Mouse (Mus musculus): ENCODE results near the gene Zfp445.
"Not testable (repeated sequence)": the region's sequence is repeated elsewhere in the genome, so short reads cannot be mapped to it uniquely, and the experiment has no call there.

Zfp445 gene

DNA sequence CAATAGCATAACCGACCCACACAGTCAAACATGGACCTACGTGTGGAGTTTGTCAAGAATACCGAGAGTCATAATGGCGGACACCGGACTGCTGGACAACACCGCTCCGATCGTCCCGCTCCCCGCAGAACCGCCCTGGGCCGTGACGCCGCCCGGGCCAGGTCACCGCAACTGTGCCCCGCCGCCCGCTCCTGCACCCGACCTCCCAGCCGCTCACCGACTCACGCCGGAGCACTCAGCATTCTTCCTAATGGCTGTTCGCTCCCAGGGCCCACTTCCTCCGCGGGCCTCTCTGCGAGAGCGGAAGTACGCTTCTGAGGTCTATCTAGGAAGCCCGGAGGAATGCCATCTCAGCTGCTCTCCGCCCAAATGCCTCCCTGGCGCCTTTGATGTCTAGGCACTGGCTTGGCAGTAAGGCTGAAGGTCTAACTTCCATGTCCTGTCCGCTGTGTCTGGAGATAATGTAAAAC, at the start of gene Zfp445:
Gene Zfp445 (minus strand): TSS at position 310 of the 470 bp plus-strand sequence.
- peak; percentile 78 for DNase-seq (ENCODE audit: low spot score)

DNA sequence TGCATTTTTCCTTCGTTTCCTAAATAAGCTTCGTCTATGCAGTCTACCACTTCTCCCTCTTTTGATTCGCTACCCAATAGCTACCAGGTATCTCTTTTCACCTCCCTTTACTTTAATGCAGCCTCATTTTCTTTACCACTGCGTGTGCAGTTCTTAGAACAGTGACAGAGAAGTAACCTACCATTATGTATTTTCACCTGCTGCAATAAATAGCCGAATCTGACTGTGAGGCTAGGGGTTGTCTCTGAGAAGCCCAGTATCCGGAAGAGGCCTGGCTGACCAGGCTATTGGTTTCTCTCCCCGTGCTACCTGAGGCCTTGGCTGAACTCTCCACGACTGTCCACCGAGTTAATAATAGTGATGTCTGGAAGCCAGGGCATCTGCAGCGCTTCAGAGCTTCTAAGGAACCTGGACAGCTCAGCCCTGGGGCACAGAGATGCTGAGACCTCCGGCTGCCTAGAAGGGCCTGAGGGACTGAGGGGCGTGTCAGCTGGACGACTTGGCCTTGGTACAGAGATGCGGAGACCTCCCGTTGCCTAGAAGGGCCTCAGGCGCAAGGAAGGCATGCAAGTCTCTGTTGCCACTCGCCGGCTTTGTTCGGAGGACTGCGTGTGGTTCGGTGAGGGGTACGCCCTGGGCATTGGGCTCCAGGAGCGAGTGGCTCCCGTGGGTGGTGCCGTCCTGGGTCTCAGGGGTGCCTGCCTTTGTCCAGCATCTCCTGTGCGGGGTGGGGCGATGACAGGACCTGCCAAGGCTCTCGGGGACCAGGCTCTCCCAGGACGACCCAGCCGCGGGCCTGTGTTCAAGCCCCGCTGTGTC, 37.1 kb upstream of the Zfp445 start:
- peak; percentile 73 for DNase-seq (ENCODE audit: low spot score)

DNA sequence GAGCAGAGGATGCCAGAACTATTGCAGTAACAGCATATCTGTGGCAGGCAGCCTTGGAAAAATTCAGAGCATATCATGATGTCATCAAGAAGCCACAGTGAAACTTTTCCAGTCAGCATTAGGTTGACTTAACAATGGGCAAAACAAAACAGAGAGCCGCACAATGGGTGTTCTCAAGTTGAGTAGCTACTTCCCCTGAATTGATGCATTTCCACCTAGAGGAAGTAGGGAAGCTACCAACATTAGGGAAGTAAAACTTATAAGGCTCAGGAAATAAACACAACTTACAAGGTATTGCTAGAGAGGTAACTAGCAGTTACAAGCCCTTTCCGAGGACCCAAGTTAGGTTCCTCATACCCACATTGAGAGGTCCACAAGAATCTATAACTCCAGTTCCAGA, 35.2 kb upstream of the Zfp445 start:
- DNase-seq (ENCODE audit: low spot score) = no peak

DNA sequence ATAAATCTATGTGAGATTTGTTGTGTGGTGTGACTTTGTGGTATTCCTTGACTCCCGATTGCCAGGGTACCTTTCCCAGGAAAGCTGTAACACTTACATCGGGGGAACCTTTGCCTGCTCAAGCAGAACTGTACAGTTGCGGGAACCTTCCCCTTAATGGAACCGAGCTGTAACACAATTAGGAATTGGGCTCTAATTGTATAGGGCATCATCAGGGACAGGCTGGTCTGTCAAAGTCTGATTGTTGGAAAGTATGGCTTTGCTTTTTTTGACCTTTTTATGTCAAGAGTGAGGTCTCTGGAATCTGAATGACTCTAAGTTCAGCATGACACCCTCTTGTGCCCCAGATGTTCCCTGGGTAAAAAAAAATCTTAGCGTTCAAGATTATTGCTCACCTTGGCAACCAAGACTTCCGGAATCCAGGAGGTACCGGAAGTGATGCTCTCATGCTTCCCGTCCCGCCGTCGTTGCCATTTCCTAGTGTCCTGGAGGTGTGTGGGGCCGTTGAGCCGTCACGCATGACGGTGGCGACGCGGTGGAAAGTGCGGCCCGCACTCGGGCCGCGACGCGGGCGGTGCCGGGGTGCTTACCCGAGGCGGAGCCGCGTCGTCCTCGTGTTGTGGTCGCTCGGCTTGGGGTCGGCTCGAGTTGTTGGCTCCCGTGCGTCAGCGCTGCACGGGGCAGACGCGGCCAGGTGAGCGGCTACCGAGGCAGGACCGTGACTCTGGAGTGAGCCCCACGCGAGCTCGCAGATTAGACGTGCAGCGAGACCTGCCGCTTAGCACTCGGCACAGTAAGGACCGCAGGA, 20.8 kb upstream of the Zfp445 start:
- peak; percentile 51 for DNase-seq (ENCODE audit: low spot score)

DNA sequence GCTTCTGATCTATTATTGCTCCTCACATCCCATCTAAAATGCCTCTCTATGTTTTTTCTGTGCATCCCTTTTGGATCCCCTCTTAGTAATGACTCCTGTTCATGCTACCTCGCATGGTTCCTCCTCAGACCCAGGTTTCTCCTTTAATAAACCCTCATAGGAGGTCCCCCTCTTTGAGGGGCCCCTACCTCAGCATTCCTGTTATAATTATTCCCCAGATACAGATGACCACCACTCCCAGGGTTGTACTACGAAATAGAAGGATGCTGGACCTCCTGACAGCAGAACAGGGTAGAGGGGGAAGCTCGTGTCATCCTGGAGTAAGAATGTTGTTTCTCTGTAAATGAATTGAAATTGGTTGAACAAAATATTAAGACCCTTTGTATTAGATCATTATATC, 19.6 kb upstream of the Zfp445 start, which contains the start of gene Zkscan7:
Gene Zkscan7 (plus strand): TSS at position 301 of the 400 bp plus-strand sequence.
- no peak for DNase-seq (ENCODE audit: low spot score)

DNA sequence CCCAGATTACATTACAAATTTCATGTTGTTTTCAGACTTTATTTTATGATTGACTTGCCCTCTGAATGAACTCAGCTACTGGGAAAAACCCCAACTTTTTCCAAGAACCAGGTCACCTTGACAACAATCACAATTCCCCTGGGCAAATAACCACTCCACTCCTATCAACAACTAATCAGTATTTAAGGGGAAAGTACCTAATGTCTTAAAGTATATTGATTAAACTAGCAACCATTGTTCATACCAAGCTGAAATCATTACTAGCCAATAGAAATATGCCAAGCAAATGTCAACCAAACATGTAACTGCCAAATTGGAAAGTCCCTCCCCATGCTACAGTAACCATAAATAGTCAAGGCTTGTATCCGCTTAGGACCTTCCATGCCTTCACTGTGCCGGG, 9.3 kb upstream of the Zfp445 start:
- no peak for DNase-seq (ENCODE audit: low spot score)

DNA sequence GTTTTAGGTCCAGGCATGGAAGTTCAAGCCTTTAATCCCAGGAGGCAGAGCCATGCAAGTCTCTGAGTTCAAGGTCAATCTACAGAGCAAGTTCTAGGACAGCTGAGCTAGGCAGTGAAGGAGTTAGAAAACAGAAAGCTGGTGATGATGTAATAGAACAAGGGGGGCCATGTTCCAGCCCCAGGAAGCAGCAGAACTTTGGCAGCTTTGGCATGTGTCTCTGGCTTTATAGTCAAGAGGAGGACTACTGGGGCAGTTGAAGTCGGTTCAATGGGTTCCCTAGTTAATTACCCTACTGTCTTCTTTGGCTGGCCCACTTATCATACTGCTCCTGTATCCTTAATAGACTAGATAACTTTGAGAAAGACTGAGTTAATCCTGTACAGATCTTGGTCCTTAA, 8.8 kb upstream of the Zfp445 start:
- DNase-seq (ENCODE audit: low spot score) = no peak

DNA sequence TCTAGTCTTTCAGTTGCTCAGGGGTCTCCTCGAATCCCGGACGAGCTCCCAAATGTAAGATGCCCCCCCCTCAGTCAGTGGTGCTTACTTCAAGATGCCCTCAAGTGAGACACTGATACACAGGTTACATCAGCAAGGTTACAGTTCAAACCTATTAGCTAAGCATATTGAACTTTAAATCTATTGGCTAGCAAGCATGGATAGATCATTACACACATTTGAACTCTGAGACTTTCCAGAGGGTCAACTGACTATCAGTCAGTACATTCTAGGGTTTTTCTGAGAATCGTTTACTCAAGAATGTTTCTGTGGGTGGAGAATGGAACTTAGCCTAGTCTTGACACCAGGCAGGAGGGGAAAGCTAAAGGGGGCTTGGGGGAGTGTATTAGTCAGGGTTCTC, 6.8 kb upstream of the Zfp445 start:
- no peak for DNase-seq (ENCODE audit: low spot score)

DNA sequence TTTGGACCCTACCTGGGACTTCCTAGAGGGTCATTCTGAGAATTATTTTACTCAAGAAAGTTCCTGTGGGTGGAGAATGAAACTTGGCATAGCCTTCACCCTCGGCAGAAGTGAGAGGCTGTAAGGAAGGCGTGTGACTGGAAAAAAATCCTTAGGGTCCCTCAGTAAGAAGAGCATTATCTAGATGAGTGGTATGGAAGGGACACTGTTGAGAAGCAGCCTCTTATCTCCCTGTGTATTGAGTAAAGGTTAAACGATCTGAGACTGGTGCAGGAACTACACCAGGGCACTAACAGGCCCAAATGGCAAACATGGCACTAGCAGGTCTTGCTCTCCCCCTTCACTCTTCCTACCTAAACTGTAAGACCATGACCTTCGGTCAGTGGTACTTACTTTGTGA, 386 bp upstream of the Zfp445 start:
- DNase-seq (ENCODE audit: low spot score) = no peak

DNA sequence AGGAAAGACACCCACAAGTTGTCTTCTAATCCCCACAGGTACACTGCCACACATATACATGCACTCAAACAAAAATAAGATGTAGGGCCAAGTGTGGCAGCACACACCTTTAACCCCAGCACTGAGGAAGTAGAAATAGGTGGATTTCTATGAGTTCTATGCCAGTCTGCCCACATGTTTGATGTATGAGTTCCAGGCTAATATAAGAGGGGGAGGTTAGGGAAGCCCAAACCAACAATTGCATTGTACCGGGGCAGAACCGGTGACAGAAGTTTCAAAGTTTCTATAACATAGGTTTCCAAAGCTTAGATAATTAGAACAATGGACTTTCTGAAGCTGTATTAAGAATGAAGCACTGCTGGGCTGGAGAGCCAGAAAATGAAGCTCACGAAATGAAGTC, 958 bp downstream of the Zfp445 start:
- DNase-seq (ENCODE audit: low spot score) = no peak

DNA sequence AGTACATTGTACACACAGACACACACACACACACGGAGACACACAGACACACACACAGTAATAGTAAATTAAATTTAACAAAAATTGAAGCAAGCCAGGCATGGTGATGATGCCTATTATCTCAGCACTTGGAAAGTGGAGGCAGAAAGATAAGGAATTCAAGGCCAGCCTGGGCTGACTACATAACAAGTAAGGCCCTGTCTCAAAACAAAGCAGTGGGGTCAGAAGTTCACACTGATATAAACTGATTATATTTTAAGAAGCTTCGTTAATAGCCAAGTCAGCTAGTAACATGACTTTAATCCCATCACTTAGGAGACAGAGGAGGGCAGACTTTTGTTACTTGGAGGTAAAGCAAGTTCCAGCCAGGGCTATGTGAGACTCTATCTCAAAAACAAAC, 2.1 kb downstream of the Zfp445 start:
- no peak for DNase-seq (ENCODE audit: low spot score)

DNA sequence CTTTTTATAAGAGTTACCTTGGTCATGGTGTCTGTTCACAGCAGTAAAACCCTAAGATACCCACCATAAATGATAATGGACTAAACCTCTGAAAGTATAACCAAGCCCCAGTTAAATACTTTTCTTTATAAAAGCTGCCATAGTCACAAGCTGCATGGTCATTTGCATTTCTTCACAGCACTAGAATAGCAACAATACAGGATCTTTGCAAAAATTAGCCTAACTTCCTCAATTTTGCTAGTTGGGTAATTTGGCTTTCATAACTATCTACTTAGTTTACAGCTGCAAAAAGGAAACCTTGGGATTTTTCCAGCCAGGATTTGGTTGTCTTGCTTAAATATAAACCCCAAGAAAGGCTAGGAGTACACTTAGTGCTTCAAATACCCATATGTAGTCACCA, 5.1 kb downstream of the Zfp445 start:
- DNase-seq (ENCODE audit: low spot score) = no peak

DNA sequence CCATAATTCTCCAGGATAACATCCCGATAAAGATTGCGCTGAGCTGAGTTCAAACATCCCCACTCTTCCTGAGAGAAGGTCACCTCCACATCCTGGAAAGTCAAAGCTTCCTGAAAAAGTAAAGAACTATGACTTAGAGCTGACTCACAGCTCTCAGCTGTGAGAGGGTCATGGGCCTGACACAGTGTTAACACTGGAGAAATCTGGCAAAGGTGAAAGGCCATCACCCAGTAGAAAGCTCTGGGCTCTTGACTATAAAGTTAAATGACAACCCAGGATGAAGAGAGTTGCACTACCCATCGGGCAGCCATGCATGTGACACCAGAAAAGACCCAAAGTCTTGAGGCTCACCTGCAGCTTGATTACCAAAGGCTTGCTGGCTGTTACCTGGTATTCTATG, 9.1 kb downstream of the Zfp445 start:
- no peak for DNase-seq (ENCODE audit: low spot score)

DNA sequence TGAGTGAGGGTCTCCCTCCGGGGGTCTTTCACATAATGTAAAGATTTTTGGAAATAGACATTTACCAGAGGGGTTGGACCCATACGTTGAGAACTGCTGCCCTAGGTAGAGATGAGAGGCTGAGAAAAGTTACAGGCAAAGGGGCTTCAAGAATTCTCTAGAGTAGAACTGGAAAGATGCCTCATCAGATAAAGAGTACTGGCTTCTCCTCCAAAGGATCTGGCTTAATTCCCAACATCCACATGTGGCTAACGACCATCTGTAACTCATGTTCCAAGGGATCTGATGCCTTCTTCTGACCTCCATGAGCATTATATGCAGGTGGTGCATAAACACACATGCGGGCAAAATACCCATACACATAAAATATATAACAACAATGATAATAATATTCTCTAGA, 10.2 kb downstream of the Zfp445 start:
- DNase-seq (ENCODE audit: low spot score) = no peak

DNA sequence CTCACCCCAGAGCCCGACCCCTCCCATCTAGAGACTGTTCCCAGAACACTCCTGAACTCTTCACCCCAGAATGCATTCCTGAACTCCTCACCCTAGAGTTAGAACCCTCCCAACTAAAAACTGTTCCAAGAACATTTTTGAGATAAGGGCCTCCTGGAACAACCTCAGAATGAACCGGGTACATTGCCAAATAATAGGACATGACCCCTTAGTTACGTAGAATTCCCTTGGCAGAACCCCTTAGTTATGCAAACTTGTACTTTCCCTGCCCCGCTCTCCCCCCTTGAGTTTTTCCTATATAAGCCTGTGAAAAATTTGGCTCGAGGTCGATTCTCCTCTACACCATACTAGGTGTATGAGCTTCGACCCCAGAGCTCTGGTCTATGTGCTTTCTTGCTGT, 10.7 kb downstream of the Zfp445 start:
- not testable (repeated sequence) for DNase-seq (ENCODE audit: low spot score)

DNA sequence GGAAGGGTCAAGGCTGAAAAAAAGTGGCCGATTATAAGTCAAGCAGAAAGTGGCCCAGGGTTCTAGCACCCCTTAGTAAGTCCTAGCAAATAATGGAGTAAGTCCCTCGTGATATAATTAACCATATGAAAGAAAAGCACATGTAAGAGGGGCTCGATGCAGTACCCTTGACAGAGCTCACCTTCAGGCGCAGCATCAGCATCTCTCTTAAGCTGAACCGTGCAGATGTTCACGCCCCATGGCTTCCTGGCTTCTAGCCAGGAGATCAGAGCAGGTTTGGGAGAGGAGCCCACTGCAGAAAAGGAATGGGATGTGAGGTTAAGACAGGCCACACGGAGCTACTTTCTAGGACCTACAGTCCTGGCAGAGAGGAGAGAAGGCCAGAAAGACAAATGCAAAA, 11.3 kb downstream of the Zfp445 start:
- no peak for DNase-seq (ENCODE audit: low spot score)

DNA sequence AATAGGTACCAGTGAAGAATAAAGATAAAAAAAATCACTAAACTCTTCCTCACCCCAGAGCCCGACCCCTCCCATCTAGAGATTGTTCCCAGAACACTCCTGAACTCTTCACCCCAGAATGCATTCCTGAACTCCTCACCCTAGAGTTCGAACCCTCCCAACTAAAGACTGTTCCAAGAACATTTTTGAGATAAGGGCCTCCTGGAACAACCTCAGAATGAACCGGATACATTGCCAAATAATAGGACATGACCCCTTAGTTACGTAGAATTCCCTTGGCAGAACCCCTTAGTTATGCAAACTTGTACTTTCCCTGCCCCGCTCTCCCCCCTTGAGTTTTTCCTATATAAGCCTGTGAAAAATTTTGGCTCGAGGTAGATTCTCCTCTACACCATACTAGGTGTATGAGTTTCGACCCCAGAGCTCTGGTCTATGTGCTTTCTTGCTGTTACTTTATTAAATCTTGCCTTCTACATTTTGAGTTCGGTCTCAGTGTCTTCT, 17.9 kb downstream of the Zfp445 start:
- DNase-seq (ENCODE audit: low spot score) = not testable (repeated sequence)

DNA sequence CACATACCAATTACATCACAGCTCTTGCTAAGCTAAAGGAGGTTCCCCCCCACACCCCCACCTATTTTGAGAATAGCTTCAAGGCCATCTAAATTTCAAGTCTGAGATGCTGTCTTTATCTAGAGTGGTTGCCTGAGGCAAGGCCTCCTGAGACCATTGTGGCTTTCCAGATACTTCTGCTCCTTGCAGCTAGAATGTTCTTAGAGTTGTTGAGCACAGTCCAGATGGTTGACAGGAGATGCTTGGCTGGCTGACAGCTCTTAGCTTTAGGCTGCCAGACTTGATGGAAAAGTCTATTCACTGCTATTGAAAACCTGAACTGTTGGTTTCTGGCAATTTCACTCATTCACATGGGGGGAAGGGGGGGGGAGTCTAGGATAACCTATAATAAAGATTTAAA, 19.6 kb downstream of the Zfp445 start:
- DNase-seq (ENCODE audit: low spot score) = no peak

DNA sequence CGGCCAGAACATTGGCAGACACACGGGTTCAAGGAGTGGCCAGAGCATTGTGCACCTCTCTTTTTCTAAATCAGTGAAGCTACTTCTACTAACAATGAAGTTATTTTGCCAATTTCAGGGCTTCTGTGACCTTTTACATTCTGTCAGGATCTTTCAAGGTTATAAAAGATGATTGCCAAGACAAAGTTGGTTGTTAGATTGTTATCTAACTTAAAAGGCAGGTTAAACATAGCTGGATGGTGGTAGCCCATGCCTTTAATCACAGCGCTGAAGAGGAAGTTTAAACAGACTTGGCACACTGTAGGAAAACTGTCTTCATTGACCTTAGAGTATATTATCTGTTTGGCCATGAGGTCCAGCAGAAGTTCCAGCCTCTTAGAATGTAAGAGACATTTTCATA, 20.2 kb downstream of the Zfp445 start:
- no peak for DNase-seq (ENCODE audit: low spot score)

DNA sequence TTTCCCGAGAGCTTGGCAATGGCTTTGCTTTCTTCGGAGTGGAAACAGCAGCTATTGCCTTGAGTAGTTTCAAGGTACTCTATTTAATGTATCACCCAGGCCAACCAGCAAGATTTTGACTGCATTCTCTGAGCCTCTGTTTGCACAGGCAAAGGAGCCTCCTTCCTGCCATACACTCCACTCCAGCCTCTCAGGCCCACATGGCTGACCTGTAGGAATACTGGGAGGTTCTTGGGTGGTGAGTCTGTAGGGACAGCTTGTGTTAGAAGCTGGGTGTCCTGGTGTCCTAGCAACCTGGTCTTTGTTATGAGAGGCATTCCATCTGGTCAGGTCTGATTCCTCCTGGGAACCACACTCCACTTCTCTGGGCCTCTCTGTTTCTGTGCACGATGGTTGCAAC, 22.0 kb downstream of the Zfp445 start, which contains the start of gene Gm35549:
Gene Gm35549 (minus strand): TSS at position 276 of the 400 bp plus-strand sequence.
- no peak for DNase-seq (ENCODE audit: low spot score)

DNA sequence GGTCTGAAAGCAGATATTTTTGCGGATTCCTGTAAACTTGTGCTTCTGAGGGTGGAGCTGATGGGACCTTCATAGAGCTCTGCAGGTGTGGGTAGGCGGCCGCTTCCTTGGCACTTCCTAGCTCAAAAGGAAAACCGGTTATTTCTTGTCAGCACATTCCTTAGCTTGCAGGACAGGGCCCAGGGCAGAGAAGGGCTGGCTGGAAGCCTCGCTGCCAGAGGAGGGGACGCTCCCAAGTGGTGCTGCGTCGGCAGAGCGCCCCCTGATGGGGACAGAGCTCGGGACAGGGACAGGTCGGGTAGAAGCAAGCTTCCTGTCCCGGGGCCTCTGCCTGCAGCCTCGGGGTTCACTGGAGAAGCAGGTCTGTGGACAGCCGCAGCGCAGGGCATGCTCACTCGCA, 28.1 kb downstream of the Zfp445 start:
- peak; percentile 58 for DNase-seq (ENCODE audit: low spot score)

DNA sequence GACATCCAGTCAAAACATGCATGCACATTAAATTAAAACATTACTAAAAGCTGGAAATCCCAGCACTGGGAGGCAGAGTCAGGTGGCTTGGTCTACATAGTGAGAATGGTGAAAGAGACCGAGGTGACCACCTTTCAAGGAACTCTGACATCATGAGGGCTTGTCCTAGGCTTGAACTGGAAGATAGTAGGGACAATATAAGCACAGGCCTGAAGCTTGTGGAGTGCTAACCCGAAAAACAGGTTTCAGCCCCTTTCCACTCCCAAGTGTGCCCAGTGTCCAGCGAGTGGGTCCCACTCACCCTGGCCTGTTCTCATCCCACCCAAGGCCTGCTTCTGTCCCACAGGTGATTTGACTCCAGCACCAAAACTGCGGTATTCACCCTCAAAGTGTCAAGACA, 28.6 kb downstream of the Zfp445 start:
- DNase-seq (ENCODE audit: low spot score) = no peak

DNA sequence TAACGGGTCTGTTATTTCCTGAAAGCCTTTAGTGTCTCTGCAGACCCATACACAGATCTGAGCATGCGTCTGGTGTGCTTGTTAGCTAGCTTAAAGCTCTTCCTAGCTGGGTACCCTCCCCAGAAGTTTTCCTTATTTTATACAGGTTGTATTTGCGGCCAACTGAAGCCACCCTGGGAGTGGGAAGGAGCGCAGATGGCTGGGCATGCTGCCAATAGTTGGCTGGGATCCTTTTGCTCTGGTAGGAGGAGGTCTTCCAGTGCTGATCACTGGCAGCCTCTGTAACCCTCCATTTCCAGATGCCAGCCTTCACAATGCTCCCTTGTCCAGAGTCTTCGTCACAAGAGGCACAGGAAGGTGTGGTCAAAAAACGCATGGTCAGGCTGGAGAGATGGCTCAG, 29.0 kb downstream of the Zfp445 start:
- peak; percentile 56 for DNase-seq (ENCODE audit: low spot score)
